Mouse (Mus musculus): ENCODE measurements around the gene Kansl2. TPM values are rescaled to one million over a fixed set of nuclear protein-coding genes. Genes with fewer than 3 reads are reported as not detected.
"Not testable (repeated sequence)": the region's sequence is repeated elsewhere in the genome, so short reads cannot be mapped to it uniquely, and the experiment has no call there.

The Kansl2 gene
- total and polyA plus RNA-seq, 2 experiments from 2014 or later = 53.3 to 95.1 TPM

DNA sequence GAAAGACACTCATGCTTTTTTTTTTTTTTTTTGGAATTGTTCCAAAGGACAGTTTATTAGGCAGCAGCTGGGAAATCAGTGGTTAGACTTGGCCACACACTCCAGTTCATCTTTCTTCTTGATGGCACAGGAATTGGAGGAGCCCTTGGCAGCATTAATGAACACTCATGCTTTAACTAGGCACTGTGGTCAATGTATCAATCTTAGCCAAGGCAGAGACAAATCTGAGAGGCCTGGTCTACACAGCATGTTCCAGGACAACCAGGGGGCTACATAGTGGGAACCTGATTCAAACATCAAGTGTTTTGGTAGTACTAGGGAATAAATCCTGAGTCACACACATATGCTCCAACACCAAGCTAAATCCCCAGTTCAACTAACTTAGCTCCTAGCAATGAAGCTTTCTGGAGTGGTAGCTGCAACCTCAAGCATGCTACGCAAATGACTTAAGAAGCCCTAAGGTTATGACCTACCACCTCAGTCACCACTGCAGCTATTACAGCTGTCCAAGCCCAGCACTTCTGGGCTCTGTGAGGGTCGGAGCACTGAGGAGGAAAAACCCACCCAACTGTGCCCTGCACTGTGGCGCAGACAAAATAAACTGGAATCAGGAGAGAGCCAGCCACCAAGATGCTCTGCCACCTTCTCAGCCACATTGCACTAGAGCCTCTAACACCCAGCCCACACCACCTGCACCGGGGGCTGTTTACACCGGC, 6.8 kb downstream of the Kansl2 start:
- Histone ChIP-seq H3K27me3 (ENCODE audit: insufficient read depth, low read length) (no peaks in the 10 kb centered on the region), H3K36me3 (ENCODE audit: insufficient read depth, low read length) (peaks cover 55% of the 10 kb centered on the region), H3K4me2 (ENCODE audit: low read depth, low read length) (no peak overlapping the region), H3K9me3 (ENCODE audit: low read length) (no peaks in the 10 kb centered on the region), H3K4me3 (ENCODE audit: low read length) (no peak overlapping the region), H3K27ac (no peak overlapping the region), H3K9ac (replicated peaks; ENCODE audit: low read length) (no peak overlapping the region), H3K4me1 (ENCODE audit: insufficient read depth, low read length) (peaks cover under 1% of the 10 kb centered on the region)
- no peak for TF ChIP-seq CTCF (IDR thresholded peaks at IDR 0.05; ENCODE audit: low read depth)
- ATAC-seq = no peak
- 94% methylated on average over 5 of the region's 5 CpGs for WGBS
- no peak for DNase-seq (ENCODE audit: low spot score)

DNA sequence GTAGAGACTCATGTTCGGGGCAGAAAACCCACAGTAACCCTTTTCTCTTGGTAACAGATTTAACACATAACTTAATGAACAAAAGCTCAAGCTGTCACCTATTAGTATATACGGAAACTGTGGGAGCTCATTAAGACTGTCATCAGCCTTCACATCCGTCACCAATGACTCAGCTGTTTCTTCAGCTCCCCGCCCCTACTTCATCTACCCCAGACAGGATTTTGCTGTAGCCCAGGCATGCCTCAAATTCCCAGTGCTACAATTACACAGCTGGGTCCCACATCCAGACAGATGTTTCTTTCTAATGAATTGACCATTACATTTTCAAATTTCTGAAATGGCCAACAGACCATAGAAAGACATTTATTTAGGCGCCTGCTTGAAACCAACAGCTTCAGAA, 8.0 kb downstream of the Kansl2 start:
- DNase-seq (ENCODE audit: low spot score) = no peak
- H3K36me3 ChIP-seq (ENCODE audit: insufficient read depth, low read length) = peaks cover 60% of the 10 kb centered on the region

DNA sequence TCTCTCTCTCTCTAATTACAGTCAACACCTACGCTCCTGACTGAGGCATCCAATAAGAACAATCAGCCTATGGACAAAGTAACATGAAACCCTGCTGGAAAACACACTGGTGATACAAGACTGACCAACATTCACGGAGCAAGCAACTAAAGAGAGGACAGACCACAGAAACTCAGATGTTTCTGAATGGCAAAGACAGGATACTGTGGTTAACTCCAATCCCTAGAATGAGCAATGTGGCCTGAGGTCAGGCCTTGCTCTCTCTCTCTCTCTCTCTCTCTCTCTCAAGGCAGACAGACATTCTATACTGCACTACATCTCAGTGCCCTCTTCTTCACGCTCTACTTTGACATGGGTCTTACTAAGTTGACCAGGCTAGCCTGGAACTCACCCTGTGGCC, 12.8 kb downstream of the Kansl2 start:
- ATAC-seq = no peak
- H3K36me3 ChIP-seq (ENCODE audit: insufficient read depth, low read length) = peaks cover 41% of the 10 kb centered on the region; the same call in 1 of the 2 replicates

More for the DNA sequence above, 8.0 kb downstream of the Kansl2 start:
- no peak for ATAC-seq
- WGBS = 56% methylated on average over 5 of the region's 5 CpGs
- Histone ChIP-seq H3K4me3 (ENCODE audit: low read length) (no peak overlapping the region), H3K27ac (no peak overlapping the region), H3K9me3 (ENCODE audit: low read length) (no peaks in the 10 kb centered on the region), H3K4me2 (ENCODE audit: low read depth, low read length) (no peak overlapping the region), H3K4me1 (ENCODE audit: insufficient read depth, low read length) (no peaks in the 10 kb centered on the region), H3K27me3 (ENCODE audit: insufficient read depth, low read length) (no peaks in the 10 kb centered on the region), H3K9ac (replicated peaks; ENCODE audit: low read length) (no peak overlapping the region)
- TF ChIP-seq CTCF (IDR thresholded peaks at IDR 0.05; ENCODE audit: low read depth) = no peak

DNA sequence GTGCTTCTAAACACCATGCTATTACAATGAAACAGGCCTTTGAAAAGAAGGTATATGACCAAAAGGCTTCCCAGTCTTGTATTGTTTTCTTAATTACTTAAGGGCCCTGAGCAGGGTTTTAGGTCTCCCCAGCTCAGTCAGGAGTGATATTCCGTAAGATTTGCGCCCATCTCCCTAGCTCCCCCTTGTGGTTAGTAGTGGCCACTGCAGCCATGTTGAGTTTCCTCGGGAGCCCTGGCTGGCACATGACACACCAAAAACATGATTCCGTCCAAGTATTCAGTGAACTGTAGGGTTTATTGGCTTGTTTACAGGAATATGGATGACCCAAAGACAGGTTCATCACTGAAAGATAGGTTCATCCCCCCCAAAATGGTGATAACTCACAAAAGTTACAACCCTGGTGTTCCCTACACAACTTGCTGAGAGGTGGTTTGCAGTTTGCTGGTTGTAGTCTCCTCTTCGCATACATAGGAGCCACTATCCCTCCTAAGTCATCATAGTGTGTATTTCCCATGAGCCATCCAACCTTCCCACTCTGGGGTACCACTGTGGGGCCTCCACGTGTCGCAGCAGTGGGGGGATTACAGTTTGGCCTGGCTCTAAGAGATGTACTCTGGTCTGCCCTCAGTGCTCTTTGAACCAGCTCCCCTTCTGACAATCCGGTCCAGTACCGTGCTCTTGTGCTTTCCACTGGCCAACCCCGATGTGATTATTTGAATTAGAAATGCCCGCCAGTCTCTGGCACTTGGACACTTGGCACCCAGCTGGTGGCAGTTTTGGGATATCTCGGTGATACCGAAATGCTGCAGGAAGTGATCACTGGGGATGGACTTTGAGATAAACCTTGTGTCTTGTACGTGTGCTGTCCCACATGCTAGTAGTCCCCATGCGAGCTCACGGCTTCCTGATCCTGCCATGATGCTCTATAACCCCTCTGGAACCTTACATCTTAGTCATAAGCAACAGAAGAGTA, 16.4 kb downstream of the Kansl2 start:
- H3K4me3 ChIP-seq (ENCODE audit: low read length) = no peak overlapping the region
- no peak overlapping the region for H3K27ac ChIP-seq
- no peak overlapping the region for H3K4me2 ChIP-seq (ENCODE audit: low read depth, low read length)
- peak; percentile 56 for DNase-seq (ENCODE audit: low spot score)
- ATAC-seq = no peak
- peaks cover 25% of the 10 kb centered on the region; the same call in 1 of the 2 replicates for H3K36me3 ChIP-seq (ENCODE audit: insufficient read depth, low read length)
- no peaks in the 10 kb centered on the region for H3K27me3 ChIP-seq (ENCODE audit: insufficient read depth, low read length)
- H3K4me1 ChIP-seq (ENCODE audit: insufficient read depth, low read length) = no peaks in the 10 kb centered on the region
- no peaks in the 10 kb centered on the region for H3K9me3 ChIP-seq (ENCODE audit: low read length)
- WGBS = 61% methylated on average over 16 of the region's 16 CpGs
- peak; percentile 93 for TF ChIP-seq CTCF (IDR thresholded peaks at IDR 0.05; ENCODE audit: low read depth)
- no peak overlapping the region for H3K9ac ChIP-seq (replicated peaks; ENCODE audit: low read length)

More for the DNA sequence above, 12.8 kb downstream of the Kansl2 start:
- no peak for DNase-seq (ENCODE audit: low spot score)
- H3K9ac ChIP-seq (replicated peaks; ENCODE audit: low read length) = no peak overlapping the region
- no peak overlapping the region for H3K27ac ChIP-seq
- no peaks in the 10 kb centered on the region for H3K27me3 ChIP-seq (ENCODE audit: insufficient read depth, low read length)
- H3K4me1 ChIP-seq (ENCODE audit: insufficient read depth, low read length) = no peaks in the 10 kb centered on the region
- no peak overlapping the region for H3K4me2 ChIP-seq (ENCODE audit: low read depth, low read length)
- no peak for TF ChIP-seq CTCF (IDR thresholded peaks at IDR 0.05; ENCODE audit: low read depth)
- no peaks in the 10 kb centered on the region for H3K9me3 ChIP-seq (ENCODE audit: low read length)
- H3K4me3 ChIP-seq (ENCODE audit: low read length) = no peak overlapping the region
- WGBS = 91% methylated on average over 3 of the region's 3 CpGs

DNA sequence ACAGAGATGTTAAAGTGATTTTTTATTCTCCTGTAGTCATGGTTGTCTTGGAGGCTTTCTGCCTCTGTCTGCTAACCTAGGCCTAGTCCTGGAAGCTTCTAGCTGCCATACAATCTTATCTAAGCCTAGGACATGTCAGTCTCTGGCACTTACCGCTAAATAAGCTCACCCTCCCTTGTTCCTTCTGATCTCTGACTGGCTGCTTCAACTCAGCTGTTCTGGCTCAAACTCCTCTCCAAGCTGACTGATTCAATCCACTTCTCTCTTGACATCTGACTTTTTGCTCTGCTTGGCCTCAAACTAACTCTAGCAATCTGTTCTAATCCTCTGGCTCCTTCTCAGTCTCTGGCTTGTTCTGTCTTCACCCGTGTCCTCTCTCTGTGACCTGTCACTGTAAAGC, 19.2 kb downstream of the Kansl2 start:
- H3K9ac ChIP-seq (replicated peaks; ENCODE audit: low read length); H3K4me1 ChIP-seq (ENCODE audit: insufficient read depth, low read length); H3K9me3 ChIP-seq (ENCODE audit: low read length); DNase-seq (ENCODE audit: low spot score); H3K4me3 ChIP-seq (ENCODE audit: low read length); H3K27ac ChIP-seq; H3K4me2 ChIP-seq (ENCODE audit: low read depth, low read length); H3K36me3 ChIP-seq (ENCODE audit: insufficient read depth, low read length); ATAC-seq; H3K27me3 ChIP-seq (ENCODE audit: insufficient read depth, low read length): not testable (repeated sequence)
- WGBS = 87% methylated on average over 2 of the region's 2 CpGs

DNA sequence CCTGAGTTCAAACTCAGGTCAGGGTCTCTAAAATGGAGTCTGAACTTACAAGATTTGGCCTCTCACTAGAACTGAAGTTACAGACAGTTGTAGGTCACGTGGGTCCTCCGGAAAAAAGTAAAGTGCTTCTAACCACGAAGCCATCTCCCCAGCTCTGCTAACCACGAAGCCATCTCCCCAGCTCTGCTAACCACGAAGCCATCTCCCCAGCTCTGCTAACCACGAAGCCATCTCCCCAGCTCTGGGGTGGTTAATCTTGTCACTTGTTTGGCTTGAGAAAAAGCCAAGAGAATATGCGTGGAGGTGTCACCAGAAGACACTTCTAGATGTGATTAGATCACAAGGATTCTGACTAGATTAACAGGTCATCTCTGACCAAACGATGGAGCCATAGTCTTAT, 19.9 kb downstream of the Kansl2 start:
- Histone ChIP-seq H3K4me3 (ENCODE audit: low read length) (no peak overlapping the region), H3K9ac (replicated peaks; ENCODE audit: low read length) (no peak overlapping the region), H3K9me3 (ENCODE audit: low read length) (no peaks in the 10 kb centered on the region), H3K36me3 (ENCODE audit: insufficient read depth, low read length) (peaks cover 5% of the 10 kb centered on the region; the same call in 1 of the 2 replicates), H3K4me1 (ENCODE audit: insufficient read depth, low read length) (no peaks in the 10 kb centered on the region), H3K4me2 (ENCODE audit: low read depth, low read length) (no peak overlapping the region), H3K27me3 (ENCODE audit: insufficient read depth, low read length) (no peaks in the 10 kb centered on the region), H3K27ac (no peak overlapping the region)
- ATAC-seq (no peak), DNase-seq (ENCODE audit: low spot score) (no peak)
- WGBS = 90% methylated on average over 8 of the region's 8 CpGs
- TF ChIP-seq CTCF (IDR thresholded peaks at IDR 0.05; ENCODE audit: low read depth) = no peak

DNA sequence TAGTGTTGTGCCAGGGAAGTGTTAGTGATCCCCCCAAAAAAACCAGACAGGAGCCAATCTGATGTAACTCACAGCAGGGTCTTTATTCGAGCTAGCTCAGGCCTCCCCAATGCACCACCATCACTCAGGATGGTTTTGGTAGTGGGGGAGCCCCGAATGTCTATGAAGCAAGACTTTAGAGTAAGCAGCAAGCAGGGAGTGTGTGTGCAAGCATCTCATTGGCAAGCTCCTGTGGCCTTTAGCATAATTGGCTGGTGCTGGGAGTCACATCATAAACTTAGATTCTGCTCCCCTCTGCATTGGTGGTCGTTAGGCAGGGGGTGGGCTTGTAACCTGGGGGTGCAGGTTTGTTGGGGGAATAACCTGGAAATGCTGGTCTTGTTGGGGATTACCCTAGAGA, 20.4 kb downstream of the Kansl2 start:
- not testable (repeated sequence) for DNase-seq (ENCODE audit: low spot score); H3K36me3 ChIP-seq (ENCODE audit: insufficient read depth, low read length); ATAC-seq; H3K4me1 ChIP-seq (ENCODE audit: insufficient read depth, low read length); H3K27me3 ChIP-seq (ENCODE audit: insufficient read depth, low read length); H3K9ac ChIP-seq (replicated peaks; ENCODE audit: low read length); H3K4me2 ChIP-seq (ENCODE audit: low read depth, low read length); H3K9me3 ChIP-seq (ENCODE audit: low read length); H3K4me3 ChIP-seq (ENCODE audit: low read length); H3K27ac ChIP-seq
- 61% methylated on average over 3 of the region's 3 CpGs for WGBS

All from hindbrain, postnatal 0 days (tissue).